Mouse (Mus musculus): ENCODE measurements at regions not wholly inside any gene's neighbourhood (a gene's known extent, or its start where the extent isn't known, plus 50 kb on each side); places are given as distances from the start of the nearest gene placed in this dataset.

DNA sequence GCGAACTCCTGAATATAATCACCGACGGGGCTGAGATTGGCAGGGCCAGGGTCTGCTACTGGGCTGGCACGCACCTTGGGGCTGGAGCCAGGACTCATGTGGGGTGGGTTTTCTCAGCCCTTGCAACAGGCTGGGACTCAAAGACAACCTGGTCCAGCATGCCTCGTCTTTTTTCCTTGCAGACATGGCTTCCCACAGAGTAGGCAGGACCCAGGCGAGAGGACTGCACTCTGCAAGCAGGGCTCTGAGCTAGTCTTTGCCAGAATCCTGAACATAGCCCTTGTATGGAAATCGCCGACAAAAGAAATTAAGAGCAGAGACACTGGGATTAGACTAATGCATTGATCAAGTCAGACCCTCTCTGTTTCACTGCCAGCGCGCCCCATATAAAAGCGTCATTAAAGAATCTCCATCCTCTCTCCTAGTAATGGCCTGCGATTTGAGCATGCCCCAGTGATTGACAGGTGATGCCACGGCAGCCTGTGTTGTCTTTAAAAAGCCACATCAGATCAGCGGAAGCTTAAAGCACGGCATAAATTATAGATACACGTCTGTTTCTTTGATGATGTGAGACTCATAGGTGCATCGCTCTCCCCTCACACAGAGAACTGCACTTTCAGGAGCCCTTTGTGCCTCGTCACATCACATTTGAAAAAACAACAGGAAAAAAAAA, 92.8 kb upstream of the Tshz3 start:
- TF ChIP-seq CTCF (IDR thresholded peaks at IDR 0.05; ENCODE audit: borderline replicate concordance, insufficient read depth, low read length) (no peak), POLR2A (IDR thresholded peaks at IDR 0.05; ENCODE audit: low read depth, low read length) (no peak)

All from embryonic fibroblast, embryonic 13.5 days (primary cell).